Mouse (Mus musculus): ENCODE data around the gene Ppp1r3a.
"Not testable (repeated sequence)": the region's sequence is repeated elsewhere in the genome, so short reads cannot be mapped to it uniquely, and the experiment has no call there.

Gene Ppp1r3a

GRCm38 (mm10) chr6:14754901-14755591 is at the start of gene Ppp1r3a:
TSS of gene Ppp1r3a (minus strand) at chr6:14755274.
- DNase-seq = no peak

- DNase-seq = no peak
These were observed 32.3 kb upstream of the Ppp1r3a start for GRCm38 (mm10) chr6:14787157-14787938.

DNA sequence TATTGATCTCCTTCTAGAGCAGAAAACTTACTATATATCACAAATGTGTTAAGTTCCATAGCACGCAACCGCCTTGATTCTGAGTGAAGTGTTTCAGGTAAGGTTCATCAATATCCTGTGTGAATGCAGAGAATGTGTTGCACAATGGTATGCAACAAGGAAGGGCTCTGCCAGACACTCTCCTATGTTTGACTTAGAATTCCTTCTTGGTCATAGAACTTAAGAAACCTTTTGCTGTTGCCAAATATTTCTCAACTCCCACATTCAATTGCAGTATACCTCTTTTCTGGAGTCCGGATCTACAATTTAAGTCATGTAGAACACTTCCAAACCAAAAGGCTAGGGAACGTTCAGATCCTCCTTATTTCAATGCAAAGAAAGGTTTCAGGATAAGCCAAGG is 22.8 kb upstream of the Ppp1r3a start:
- no peak for DNase-seq

- DNase-seq = no peak
These were observed 16.6 kb upstream of the Ppp1r3a start for GRCm38 (mm10) chr6:14771717-14772116.

DNA sequence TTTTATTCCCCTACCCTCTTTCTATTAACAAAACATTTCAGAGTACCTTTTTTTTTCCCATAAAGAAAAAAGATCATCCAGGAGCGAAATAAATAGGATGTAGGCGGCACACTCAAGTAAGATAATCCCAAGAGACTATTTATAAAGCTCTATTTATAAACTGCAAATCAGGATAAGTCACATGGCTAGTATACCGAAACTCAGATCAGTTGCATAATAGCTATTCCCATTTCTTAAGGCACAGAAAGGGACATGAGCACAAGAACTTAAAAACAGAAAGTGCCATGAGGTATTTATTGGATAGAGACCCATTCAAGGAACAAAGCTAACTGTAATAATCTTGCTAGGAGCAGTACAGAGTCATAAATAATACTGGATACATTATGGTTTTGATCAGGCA is 2.4 kb upstream of the Ppp1r3a start:
- DNase-seq = no peak

DNA sequence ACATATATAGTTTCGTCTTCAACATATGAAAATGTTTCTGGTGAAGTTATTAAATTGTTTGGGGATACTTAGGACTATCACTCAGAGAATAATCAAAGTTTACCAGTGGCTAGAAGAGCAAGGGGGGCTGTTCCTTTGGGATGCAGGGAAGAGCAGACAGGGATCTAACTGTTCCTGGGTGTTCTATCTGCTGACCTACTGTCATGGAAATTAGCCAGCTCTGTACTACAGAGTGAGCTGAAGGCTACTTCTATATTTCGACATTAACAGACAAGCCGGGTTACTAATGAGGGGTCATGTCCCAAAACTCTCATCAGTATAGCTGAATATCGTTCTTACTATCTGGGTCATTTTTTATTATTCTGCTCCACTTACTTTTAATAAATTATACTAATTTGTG is 1.6 kb downstream of the Ppp1r3a start:
- no peak for DNase-seq

DNA sequence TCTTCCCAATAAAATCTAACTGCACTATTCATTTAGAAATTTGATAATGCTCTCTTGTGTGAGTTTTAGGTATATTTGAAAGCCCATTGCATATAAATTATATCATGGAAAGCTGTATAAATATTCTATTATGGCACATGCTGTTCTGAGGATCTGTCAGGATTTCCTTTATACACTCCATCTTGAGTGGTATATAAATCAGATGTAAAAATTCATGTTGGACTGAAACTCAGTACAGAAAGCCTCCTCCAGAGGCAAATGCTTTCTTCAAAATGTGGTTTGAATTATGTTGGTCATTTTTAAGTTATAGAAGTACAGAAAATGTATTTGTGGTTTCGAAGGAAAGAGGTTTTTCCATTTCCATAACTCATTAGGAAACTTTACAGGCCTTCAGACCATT is 2.9 kb downstream of the Ppp1r3a start:
- no peak for DNase-seq

DNA sequence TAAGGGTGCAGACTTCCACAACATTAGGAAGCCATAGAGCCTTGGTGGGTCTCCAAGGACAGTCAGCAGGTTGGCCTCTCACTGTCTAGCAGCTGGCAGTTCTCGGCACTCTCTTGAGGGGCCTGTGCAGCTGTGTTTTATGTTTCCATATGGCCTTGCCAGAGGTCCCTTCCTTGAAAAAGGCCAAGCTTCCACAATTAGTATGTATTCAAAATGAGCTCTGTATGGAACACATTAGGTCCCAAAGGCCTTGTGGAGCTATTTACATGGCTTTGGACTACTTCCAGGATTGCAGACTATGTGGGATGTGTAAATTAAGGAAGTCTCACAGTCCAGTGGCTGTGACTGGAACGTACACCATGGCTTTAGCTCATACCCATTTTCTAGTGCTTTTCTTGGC is 8.1 kb downstream of the Ppp1r3a start:
- DNase-seq = no peak

- DNase-seq = no peak
These were observed 19.1 kb downstream of the Ppp1r3a start for GRCm38 (mm10) chr6:14736017-14736416.

DNA sequence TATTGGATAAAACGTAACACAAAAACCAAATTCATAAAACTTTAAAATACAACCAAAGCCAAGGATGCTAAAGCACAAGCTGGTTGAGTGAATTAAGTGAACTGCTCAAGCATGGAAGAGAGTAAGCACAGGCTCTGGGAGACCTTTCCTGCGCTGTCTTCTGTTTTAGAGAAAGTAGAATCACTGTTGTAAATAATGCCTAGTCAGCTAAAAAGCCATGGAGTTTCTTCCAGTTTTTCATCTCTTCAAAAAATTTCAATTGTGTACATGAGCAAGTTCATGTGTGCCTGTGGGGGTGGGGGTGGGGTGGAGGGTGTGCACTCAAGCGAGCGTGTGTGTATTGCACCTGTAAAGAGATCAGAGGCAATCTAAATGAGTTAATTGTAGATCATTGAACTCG is 24.1 kb downstream of the Ppp1r3a start:
- no peak for DNase-seq

- DNase-seq = no peak
These were observed 34.2 kb downstream of the Ppp1r3a start for GRCm38 (mm10) chr6:14720772-14721414.

DNA sequence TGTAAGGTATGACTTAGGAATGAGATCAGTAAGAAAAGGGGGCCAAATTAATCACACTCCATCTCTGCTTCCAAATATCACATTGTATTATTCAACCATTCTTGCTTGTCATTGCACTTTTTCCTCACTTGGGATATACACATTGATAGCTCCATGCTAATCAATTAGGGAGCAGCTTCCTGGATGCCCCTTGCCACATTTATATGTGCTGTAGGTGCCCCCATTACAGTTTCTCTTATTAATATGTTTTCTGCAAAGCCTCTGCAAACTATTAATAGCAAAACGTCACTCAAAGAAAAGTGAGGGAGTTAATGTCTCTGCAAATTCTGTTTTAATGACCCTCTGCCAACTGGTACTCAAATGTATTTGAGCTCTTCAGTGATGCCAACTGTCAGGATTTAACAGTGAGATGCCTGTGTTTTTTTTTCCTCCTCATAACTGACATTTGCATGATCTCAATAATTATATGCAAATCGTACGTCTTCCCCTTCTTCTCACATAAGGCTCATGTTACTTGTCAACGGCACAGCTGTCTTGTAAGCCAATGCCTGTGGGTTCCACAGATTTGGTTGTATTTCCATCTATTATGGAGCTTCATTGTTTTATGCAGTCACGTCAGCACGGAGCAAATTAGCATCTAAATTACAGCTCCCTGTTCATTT is 34.8 kb downstream of the Ppp1r3a start:
- no peak for DNase-seq

GRCm38 (mm10) chr6:14715129-14715989 is 39.7 kb downstream of the Ppp1r3a start:
- no peak for DNase-seq

DNA sequence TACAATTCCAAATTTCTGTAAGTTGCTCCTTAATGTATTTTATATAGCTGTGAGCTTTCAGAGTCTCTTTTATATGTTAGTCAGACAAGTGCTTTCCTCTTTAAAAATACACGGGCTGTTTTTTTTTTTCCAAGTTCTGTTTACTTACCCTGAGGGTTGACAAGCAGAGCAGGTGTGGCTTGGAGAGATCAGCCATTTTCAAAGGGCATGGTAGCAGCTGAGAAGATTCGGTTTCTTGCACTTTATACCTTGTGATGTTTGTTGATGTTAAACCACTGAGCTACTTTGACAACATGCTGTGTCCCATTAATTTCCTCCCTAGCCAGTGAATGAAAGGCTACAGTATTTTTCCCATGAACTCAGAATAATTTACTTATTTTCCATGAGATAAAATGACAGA is 42.9 kb downstream of the Ppp1r3a start:
- no peak for DNase-seq

DNA sequence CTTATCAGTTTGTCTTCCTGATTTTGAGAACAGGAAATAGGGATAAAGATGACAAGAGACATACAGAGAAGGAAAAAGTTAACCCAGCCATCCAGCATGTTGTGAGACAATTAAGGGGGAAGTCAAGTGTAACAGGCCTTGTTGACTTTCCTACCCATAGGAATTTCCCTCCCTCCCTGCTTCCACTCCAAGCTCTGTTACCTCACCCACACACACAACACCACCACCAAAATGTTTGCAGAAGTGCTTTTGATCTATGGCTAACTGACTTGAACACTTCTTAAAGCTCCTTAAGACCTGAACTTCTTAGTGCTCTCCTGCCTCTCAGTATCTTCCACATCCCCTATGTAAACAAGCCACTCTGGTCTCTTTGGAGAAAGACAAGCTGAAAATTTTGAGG is 55.0 kb downstream of the Ppp1r3a start:
- DNase-seq = no peak

DNA sequence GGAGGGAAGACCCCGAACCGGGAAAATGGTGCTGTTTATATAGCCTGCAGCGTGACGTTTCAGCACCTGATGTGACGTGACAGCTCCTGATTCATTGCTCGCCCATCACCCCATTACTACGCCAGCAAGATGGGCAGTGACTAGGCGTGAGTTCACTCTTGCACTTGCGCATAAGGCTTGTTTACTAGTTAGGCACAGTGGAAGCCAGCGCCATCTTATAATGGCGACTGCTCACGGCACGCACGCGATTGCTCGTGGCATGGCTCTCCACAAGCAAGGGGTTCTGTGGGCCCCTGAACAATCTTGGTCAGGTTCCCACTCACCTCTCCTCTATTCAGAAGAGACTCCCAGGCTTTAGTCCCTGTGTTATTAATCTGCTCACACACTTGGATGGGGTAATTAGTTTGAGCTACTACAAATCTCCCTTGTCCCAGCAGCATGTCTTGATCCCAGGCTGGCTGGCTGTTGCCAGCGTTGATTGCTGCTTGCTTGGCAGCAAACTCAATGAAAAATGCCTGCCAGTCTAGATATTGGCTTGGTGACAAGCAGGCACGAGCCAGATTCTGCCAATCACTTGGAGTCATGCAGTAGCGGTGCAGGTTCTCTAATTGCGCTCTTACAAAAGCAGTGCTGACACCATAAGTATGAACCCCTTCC is 75.7 kb downstream of the Ppp1r3a start:
- DNase-seq = not testable (repeated sequence)

DNA sequence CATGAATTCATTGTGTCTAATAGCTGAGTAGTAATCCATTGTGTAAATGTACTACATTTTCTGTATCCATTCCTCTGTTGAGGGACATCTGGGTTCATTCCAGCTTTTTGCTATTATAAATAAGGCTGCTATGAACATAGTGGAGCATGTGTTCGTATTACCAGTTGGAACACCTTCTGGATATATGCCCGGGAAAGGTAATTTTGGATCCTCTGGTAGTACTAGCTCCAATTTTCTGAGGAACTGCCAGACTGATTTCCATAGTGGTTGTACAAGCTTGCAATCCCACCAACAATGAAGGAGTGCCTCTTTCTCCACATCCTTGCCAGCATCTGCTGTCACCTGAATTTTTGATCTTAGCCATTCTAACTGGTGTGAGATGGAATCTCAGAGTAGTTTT is 86.1 kb downstream of the Ppp1r3a start:
- DNase-seq = not testable (repeated sequence)

- DNase-seq = not testable (repeated sequence)
These were observed 87.4 kb downstream of the Ppp1r3a start for GRCm38 (mm10) chr6:14667651-14668050.
